Mouse (Mus musculus): ENCODE data around the gene Cd27.
"Not testable (repeated sequence)": the region's sequence is repeated elsewhere in the genome, so short reads cannot be mapped to it uniquely, and the experiment has no call there.

DNA sequence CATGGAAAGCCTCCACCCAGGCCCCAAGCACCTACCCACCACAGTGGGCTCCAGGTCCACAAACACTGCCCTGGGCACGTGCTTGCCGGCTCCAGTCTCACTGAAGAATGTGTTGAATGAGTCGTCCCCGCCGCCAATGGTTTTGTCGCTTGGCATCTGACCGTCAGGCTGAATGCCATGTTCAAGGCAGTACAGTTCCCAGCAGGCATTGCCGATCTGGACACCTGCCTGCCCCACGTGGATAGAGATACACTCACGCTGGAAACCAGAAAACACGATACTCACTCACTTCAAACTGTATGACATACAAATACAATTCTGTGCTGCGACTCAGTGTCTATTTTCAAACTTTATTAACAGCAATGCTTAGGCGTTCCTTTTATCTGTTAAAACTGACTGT, 45.9 kb upstream of the Cd27 start:
- TF ChIP-seq CTCF, EP300 (IDR thresholded peaks at IDR 0.05; ENCODE audit: low read depth): not testable (repeated sequence)

All from heart, postnatal 0 days (tissue).